Mouse (Mus musculus): ENCODE data around the gene Map3k12. TPM values are rescaled to one million over a fixed set of nuclear protein-coding genes. Genes with fewer than 3 reads are reported as not detected.

Map3k12 gene
- polyA plus RNA-seq, 1 experiment from 2014 or later: 1.5 TPM

DNA sequence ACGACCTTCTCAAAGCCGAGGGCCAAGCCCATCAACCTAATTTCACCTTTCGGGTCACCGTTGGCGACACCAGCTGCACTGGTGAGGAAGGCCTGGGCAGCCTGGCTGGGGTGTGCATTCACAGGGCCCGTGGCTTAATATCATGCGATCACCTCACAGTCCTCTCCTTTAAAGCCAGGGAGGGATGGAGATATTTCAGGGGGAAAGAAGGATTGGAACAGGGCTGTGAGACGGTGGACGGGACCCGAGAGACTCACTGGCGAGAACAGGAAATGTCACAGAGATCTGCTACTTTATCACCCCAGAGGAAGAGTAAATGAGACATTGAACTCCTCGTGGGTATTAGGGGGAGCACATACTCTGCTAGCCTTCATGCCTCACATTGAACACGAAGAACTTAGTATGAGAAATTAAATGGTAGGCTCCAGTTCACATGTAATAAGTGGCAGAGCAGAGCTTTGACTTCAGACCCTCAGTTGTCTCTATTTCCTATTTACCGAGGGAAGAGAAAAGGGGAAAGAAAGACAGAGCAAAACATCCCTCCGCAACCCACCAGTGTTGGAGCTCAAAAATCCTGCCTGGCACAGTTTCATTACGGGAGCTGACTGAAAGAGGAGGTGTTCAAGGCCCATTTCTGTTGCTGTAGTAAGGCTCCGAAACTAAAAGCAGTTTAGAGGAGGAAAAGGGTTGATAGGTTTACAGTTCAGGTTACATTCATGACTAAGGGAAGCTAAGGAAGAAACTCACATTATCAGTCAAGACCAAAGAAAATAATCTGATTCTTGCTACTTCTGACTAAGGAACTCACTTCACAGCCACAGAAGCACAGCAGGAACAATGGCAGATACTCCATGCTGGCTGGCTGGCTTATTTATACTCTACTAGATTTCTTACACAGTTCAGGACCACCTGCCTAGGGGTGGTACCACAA lies 2.6 kb upstream of the Map3k12 start:
- 26% methylated on average over 17 of the region's 17 CpGs for WGBS (ENCODE audit: insufficient replicate concordance)
- Histone ChIP-seq H3K4me2 (peak overlapping the region; percentile 100), H3K27ac (replicated peaks) (peak overlapping the region; percentile 97), H3K9ac (peak overlapping the region; percentile 94), H3K4me1 (replicated peaks) (peaks cover 49% of the 10 kb centered on the region), H3K9me3 (replicated peaks) (no peaks in the 10 kb centered on the region), H3K4me3 (replicated peaks) (peak overlapping the region; percentile 87), H3K27me3 (peaks cover 16% of the 10 kb centered on the region), H3K36me3 (replicated peaks) (peaks cover 33% of the 10 kb centered on the region)
- no peak for ATAC-seq (ENCODE audit: insufficient read depth)

DNA sequence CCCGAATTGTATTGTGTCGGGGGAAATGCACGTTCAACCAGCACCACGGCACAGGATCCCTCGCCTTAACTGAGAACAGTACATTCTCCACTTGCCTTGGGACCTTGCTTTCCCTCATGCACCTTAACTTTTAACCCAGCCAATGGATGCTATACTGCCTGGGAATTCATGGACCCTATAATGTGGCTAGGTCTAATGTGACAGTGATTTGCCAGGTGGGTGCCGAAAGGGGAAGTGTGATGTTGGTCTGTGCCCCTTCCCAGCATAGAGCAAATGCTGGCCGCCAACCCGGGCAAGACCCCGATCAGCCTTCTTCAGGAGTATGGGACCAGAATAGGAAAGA lies 2.0 kb upstream of the Map3k12 start:
- peaks cover 27% of the 10 kb centered on the region for H3K36me3 ChIP-seq (replicated peaks)
- peak overlapping the region; percentile 97 for H3K27ac ChIP-seq (replicated peaks)
- WGBS (ENCODE audit: insufficient replicate concordance): 3% methylated on average over 9 of the region's 9 CpGs
- H3K4me1 ChIP-seq (replicated peaks): peaks cover 49% of the 10 kb centered on the region
- no peak for ATAC-seq (ENCODE audit: insufficient read depth)
- H3K27me3 ChIP-seq: peaks cover 16% of the 10 kb centered on the region
- peak overlapping the region; percentile 87 for H3K4me3 ChIP-seq (replicated peaks)
- peak overlapping the region; percentile 100 for H3K4me2 ChIP-seq
- peak overlapping the region; percentile 94 for H3K9ac ChIP-seq
- H3K9me3 ChIP-seq (replicated peaks): no peaks in the 10 kb centered on the region

DNA sequence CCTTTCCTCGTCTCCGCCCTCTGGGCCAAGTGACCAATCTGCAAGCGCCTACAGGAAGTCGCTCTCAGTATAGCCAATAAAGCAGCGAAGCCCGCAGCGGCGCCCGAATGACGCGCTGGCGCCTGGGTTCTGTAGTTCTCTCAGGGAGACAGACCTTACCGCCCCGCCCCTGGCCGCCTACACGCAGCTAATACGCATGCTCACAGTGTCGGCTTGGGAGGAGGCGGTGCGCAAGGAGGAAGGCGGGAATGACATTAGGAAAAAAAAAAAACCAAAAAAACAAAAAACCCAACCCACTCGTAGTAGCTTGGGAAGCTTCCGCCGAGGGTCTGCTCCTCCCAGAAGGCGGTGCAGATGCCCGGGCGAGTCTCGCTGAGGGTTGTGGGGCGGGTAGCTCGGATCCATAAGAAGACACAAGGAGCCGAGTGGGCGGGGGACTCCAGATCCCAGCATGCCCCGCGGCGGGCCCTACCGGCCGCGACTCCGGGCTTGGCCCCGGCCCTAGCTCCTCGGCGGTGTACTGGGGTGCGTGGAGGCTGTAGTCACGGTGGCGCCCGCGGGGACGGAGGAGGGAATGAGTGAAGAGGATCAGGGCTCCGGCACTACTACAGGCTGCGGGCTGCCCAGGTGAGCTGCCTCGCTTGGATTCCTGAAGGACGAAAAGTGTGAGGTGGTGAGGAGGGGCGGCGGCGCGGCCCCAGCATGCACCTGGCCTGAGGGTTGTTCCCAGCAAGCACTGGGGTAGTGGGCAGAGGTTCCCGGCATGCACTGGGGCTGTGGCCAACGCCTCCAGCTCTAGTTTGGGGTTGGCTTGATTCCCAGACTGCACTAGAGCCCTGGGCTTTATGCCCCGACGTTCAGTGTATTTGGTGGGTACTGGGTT lies 1.4 kb upstream of the Map3k12 start, which contains the start of gene Tarbp2:
TSS of gene Tarbp2 (plus strand) at position 217 of the 883 bp plus-strand sequence.
- Histone ChIP-seq H3K4me1 (replicated peaks) (peaks cover 49% of the 10 kb centered on the region), H3K27me3 (peaks cover 16% of the 10 kb centered on the region), H3K36me3 (replicated peaks) (peaks cover 23% of the 10 kb centered on the region), H3K9ac (peak within 1 kb of the TSS; percentile 94), H3K4me3 (replicated peaks) (peak within 1 kb of the TSS; percentile 87), H3K9me3 (replicated peaks) (no peaks in the 10 kb centered on the region), H3K27ac (replicated peaks) (peak within 1 kb of the TSS; percentile 97), H3K4me2 (peak within 1 kb of the TSS; percentile 100)
- ATAC-seq (ENCODE audit: insufficient read depth): peak; percentile 93
- WGBS (ENCODE audit: insufficient replicate concordance): under 1% methylated on average over 60 of the region's 60 CpGs

DNA sequence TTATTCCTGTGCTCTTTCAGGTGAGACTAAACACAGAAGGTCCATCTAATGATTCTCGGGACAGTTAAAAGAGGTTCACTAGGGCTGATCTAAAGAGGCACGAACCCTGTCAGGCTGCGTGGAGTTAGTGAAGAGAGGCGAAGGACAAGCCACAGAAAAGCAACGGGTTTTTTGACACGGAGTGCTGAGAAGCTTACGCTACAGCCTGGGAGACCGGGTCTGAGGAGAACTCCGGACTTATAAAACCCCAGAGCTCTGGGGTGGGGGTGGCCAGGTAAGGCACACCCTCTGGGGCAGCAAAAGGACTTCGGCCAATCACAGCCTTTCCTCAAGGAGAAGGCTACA lies 739 bp upstream of the Map3k12 start:
- Histone ChIP-seq H3K36me3 (replicated peaks) (peaks cover 20% of the 10 kb centered on the region), H3K4me1 (replicated peaks) (peaks cover 49% of the 10 kb centered on the region), H3K27me3 (peaks cover 16% of the 10 kb centered on the region), H3K27ac (replicated peaks) (peak overlapping the region; percentile 81), H3K4me2 (peak overlapping the region; percentile 100), H3K4me3 (replicated peaks) (peak overlapping the region; percentile 87), H3K9me3 (replicated peaks) (no peaks in the 10 kb centered on the region), H3K9ac (peak overlapping the region; percentile 70)
- no peak for ATAC-seq (ENCODE audit: insufficient read depth)
- under 1% methylated on average over 10 of the region's 10 CpGs for WGBS (ENCODE audit: insufficient replicate concordance)

DNA sequence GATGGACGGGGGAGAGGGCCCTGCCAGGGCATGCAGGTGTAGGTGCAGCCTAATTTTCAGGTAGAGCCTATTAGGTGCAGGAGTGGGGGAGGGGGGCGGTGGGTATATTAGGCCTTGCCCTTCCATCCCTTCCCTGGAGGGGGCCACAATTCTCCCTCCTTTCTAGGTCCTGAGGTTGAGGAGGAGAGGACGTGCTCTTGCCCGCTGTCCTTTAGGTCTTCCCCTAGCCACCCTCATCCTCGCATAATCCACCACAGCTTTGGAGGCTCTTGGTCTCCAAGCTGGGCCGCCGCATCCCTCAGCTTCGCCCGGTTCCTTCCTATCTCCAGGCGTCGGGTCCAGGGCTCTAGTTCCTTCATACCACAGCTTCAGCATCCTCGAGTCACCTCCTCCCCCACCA lies 571 bp downstream of the Map3k12 start:
- peak overlapping the region; percentile 87 for H3K4me3 ChIP-seq (replicated peaks)
- peaks cover 6% of the 10 kb centered on the region; the same call in 1 of the 2 replicates for H3K36me3 ChIP-seq (replicated peaks)
- peaks cover 27% of the 10 kb centered on the region for H3K27me3 ChIP-seq
- peaks cover 46% of the 10 kb centered on the region for H3K4me1 ChIP-seq (replicated peaks)
- no peak for ATAC-seq (ENCODE audit: insufficient read depth)
- H3K4me2 ChIP-seq: peak overlapping the region; percentile 100
- 10% methylated on average over 12 of the region's 12 CpGs for WGBS (ENCODE audit: insufficient replicate concordance)
- H3K9ac ChIP-seq: peak overlapping the region; percentile 70
- no peak overlapping the region for H3K27ac ChIP-seq (replicated peaks)
- no peaks in the 10 kb centered on the region for H3K9me3 ChIP-seq (replicated peaks)

DNA sequence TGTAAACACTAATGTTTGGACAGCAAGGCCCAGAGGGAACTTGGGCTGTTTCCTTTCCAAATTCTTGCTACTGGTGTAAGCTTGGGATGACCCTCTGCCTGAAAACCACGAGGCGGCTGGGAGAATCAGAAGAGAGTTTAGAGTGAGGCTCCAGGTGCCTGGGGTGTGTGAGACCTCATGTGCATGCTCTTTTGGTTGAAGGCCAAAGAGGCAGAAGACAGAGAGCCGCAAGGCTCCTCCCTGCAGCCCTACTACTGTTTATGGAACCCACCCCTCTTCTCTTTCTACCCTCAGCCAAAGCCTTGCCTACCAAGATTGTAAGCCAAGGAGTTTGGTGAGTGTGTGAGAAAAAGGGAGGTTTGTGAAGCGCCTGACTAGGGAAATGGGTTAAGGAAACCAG lies 1.1 kb downstream of the Map3k12 start:
- 72% methylated on average over 4 of the region's 4 CpGs for WGBS (ENCODE audit: insufficient replicate concordance)
- Histone ChIP-seq H3K36me3 (replicated peaks) (peaks cover 1% of the 10 kb centered on the region; the same call in 1 of the 2 replicates), H3K4me1 (replicated peaks) (peaks cover 46% of the 10 kb centered on the region), H3K4me3 (replicated peaks) (peak overlapping the region; percentile 87), H3K9ac (no peak overlapping the region), H3K9me3 (replicated peaks) (no peaks in the 10 kb centered on the region), H3K27me3 (peaks cover 32% of the 10 kb centered on the region), H3K27ac (replicated peaks) (no peak overlapping the region), H3K4me2 (peak overlapping the region; percentile 100)
- ATAC-seq (ENCODE audit: insufficient read depth): no peak

DNA sequence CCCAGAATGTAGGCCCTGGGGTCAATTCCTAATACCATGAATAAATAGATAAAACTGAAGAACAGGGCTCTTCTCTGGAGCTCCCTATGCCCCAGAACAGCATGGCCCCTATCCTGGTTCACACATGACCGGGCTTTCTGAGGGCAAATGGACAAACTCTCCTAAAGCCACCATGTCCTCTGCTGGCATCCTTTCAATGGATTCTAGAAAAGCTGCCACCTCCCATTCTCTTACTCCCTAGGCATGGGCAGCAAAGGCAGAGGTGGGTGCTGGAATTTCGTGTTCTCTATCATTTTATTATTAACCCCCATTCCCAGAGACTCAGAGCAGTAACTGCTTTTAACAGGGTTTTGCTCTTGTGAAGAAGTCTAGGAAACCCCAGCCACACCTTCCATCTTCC lies 1.6 kb downstream of the Map3k12 start:
- WGBS (ENCODE audit: insufficient replicate concordance): 65% methylated on average over 2 of the region's 2 CpGs
- H3K36me3 ChIP-seq (replicated peaks): no peaks in the 10 kb centered on the region
- peaks cover 46% of the 10 kb centered on the region for H3K4me1 ChIP-seq (replicated peaks)
- H3K4me3 ChIP-seq (replicated peaks): no peak overlapping the region
- peaks cover 38% of the 10 kb centered on the region for H3K27me3 ChIP-seq
- H3K9ac ChIP-seq: no peak overlapping the region
- no peak overlapping the region for H3K4me2 ChIP-seq
- no peak overlapping the region for H3K27ac ChIP-seq (replicated peaks)
- H3K9me3 ChIP-seq (replicated peaks): no peaks in the 10 kb centered on the region
- ATAC-seq (ENCODE audit: insufficient read depth): no peak

DNA sequence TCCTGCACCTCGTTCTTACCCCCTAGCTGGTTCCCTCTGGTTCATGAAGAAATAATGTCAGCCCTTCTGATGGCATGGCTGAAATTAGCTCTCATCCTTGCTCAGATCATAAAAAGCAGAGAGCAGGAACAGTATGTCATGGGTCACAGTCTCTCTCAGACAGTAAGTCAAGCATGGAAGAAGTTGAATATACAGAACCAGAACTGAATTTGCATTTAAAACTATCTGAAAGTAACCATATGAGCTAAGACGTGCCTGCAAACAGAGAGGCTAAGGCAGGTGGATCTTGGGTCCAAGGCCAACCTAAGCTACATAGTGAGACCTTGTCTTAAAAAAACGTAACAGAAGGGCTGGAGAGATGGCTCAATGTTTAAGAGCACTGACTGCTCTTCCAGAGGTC lies 3.9 kb downstream of the Map3k12 start:
- Histone ChIP-seq H3K4me2 (no peak overlapping the region), H3K27ac (replicated peaks) (no peak overlapping the region), H3K4me3 (replicated peaks) (no peak overlapping the region), H3K4me1 (replicated peaks) (peaks cover 36% of the 10 kb centered on the region), H3K9me3 (replicated peaks) (no peaks in the 10 kb centered on the region), H3K27me3 (peaks cover 45% of the 10 kb centered on the region), H3K36me3 (replicated peaks) (no peaks in the 10 kb centered on the region), H3K9ac (no peak overlapping the region)
- no peak for ATAC-seq (ENCODE audit: insufficient read depth)
- 42% methylated on average over 3 of the region's 3 CpGs for WGBS (ENCODE audit: insufficient replicate concordance)

DNA sequence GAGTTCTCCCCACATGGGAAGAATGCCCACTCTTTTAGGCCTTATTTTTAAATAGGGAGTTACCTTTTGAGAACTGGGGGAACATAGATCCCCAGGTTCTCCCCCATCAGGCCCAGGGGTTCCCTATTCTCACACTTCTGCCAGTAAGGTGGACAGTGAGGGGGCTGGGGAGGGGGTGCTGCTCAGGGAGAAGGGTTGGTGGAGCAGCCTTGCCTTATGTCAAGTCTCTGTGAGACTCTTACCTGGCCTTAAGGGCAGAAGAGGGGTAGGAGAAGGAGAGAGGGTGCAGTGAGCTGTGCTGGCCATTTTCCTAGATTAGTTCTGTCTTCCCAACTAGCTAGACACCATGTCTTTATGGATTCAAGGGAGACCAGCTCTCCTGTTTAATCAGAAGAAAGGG lies 4.4 kb downstream of the Map3k12 start:
- Histone ChIP-seq H3K4me1 (replicated peaks) (peaks cover 34% of the 10 kb centered on the region), H3K36me3 (replicated peaks) (no peaks in the 10 kb centered on the region), H3K27me3 (peaks cover 45% of the 10 kb centered on the region), H3K27ac (replicated peaks) (no peak overlapping the region), H3K9ac (no peak overlapping the region), H3K9me3 (replicated peaks) (no peaks in the 10 kb centered on the region), H3K4me3 (replicated peaks) (no peak overlapping the region), H3K4me2 (no peak overlapping the region)
- ATAC-seq (ENCODE audit: insufficient read depth): no peak

DNA sequence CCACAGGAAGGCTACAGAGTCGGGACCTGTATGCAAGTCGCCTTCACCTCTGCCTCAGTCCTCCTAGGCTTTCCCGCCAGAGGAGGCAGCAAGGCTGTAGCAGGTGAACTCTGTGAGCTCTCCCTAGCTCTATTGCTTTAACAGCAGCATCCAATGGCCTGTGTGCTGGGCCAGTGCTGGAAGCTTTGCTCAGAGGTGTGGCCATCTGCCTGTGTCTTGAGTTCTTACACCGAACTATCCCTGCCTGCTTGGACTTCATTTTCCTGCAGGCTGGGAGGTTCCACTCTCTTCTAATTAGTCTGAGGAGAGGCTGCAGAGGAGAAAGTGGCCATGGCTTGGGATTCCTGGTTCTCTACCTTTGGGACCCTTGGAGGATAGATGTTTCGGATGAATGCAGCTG lies 4.9 kb downstream of the Map3k12 start:
- peaks cover 30% of the 10 kb centered on the region for H3K4me1 ChIP-seq (replicated peaks)
- H3K4me2 ChIP-seq: no peak overlapping the region
- H3K27me3 ChIP-seq: peaks cover 45% of the 10 kb centered on the region
- no peaks in the 10 kb centered on the region for H3K36me3 ChIP-seq (replicated peaks)
- H3K9ac ChIP-seq: no peak overlapping the region
- H3K4me3 ChIP-seq (replicated peaks): no peak overlapping the region
- H3K9me3 ChIP-seq (replicated peaks): no peaks in the 10 kb centered on the region
- 53% methylated on average over 5 of the region's 5 CpGs for WGBS (ENCODE audit: insufficient replicate concordance)
- no peak overlapping the region for H3K27ac ChIP-seq (replicated peaks)
- no peak for ATAC-seq (ENCODE audit: insufficient read depth)

DNA sequence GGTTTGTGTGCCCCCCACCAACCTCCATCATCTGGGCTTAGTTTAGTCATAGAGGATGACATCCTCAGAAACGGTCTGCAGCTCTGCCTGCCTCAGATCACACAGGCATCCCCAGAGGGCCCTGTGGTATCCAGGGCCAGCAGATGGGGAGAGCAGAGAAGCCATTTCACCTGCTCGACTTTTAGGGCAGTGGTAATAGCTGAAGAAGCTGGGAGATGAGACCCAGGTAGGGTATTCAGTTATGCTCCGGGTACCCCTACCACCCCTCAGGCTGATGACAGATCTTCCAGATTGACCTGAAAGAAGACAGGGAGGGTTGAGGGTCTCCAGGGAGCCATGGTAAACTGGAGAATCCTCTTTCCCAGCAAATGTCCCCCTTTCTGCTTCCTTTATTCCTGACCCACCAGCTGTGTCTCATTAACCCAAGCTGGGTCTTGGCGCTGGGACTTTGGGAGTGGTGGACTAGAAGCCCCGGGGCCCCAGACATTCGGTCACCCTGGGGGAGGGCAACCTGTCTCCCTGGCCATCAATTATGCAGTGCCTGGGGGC lies 5.5 kb downstream of the Map3k12 start:
- no peak overlapping the region for H3K27ac ChIP-seq (replicated peaks)
- H3K4me3 ChIP-seq (replicated peaks): no peak overlapping the region
- peak overlapping the region; percentile 96; the same call in 1 of the 2 replicates for H3K4me2 ChIP-seq
- no peak for ATAC-seq (ENCODE audit: insufficient read depth)
- no peaks in the 10 kb centered on the region for H3K36me3 ChIP-seq (replicated peaks)
- H3K4me1 ChIP-seq (replicated peaks): peaks cover 29% of the 10 kb centered on the region
- H3K9me3 ChIP-seq (replicated peaks): no peaks in the 10 kb centered on the region
- 36% methylated on average over 6 of the region's 6 CpGs for WGBS (ENCODE audit: insufficient replicate concordance)
- H3K27me3 ChIP-seq: peaks cover 41% of the 10 kb centered on the region
- no peak overlapping the region for H3K9ac ChIP-seq

All from liver, embryonic 15.5 days (tissue).